Mouse (Mus musculus) mouse embryonic stem cell (cell line): ENCODE data around the gene Slc22a3.

ENCODE experiments used
- in situ Hi-C, 2 experiments: fragments of 300-500 bp; cut with MboI; formaldehyde crosslinking; loops; 1 replicate in 1 of 2; 3 replicates in 1 of 2; pipeline ENCODE4 v1.14.3; 2019 to 2020; ENCODE audit warnings: low sequenced_read_pairs in 2 of 2, low pct_unique_long_range_greater_than_20kb in 1 of 2, mixed read lengths in 1 of 2; ENCODE audit not compliant: unreplicated experiment in 1 of 2

Gene Slc22a3

DNA sequence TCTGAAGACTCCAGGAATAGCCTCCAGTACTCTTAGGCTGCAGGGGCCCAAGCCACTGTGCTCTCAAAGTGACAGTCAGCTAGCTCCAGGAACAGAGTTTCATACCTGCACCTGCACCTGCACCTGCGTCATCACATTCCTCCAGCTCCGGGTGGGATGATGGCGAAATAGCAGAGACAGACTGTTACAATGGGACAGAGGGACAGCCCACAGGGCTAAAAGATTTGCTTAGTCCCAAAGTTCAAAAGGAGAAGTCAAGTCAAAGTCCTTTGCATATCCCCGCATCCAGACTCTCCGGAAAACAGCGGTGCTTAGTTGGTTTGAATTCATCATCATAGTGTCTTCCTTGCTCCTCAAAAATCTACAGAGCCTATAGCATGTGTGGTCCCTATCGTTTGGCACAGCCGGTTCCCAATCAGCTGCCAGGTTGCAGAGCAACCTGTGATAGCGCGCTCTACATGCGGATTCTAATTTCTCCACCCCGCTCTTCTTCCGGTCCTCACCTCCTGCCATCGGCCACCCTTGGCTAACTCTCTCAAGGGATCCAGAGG, at the start of gene Slc22a3:
Slc22a3 (minus strand) TSS at position 51 of the 551 bp plus-strand sequence.
- in situ Hi-C loops = no loop called here

DNA sequence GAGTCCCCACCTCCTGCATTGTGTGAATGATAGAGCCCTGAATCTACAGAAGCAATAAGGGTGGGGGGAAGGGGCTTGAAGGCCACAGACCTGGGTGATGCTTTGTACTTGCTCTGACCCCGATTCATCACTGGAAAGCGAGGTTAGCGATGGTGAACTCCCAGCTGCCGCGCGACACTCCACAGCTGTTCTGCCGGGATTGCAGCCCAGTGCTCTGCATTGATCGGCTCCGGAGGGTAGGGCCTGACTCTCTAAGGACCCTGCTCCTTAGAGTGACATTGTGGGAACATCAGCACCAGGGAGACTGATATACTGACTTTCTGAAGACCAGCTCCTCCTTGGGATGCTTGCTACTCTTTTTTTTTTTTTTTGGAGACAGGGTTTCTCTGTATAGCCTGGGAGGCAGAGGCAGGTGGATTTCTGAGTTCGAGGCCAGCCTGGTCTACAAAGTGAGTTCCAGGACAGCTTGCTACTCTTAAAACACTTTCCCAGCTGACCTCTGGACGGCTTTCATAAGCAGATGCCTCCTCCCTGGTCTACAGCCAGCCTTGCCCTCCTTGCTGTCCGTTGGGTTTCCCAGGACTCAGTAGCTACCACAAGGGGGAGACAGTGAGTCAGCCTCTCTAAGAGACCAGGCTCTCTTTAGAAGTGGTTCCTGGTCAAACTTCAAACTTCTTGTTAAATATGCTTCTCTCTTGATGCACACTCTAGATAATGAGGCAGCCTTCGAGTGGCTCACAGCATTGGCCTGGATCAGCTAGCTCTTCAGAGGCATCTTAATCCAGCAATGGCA, 27.0 kb upstream of the Slc22a3 start:
- in situ Hi-C loops = loop anchor here in 1 of 2 experiments (10.0 kb wide), 1 partner anchor 120 kb away; no protein-coding TSS in a partner anchor

DNA sequence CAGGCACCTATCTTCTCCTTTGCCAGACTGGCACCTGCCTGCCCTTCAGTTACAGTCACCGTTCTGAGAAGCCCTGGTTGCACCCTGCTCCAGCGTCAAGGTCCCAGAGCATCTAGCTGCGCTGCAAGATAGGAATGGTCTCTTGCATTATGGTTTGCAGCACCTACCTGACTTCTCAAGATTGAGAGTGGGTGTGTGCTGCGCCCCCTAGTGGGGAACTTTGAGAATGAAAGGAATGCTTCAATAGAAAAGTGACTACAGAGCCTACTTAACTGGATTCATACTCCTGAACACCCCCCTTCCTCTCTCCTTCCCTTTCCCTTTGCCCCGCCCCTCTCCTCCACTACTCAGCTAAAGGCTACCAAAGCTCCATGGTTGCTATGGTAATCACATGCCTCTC, 24.6 kb upstream of the Slc22a3 start:
- in situ Hi-C loops = loop anchor here in 1 of 2 experiments (10.0 kb wide), 1 partner anchor 123 kb away; no protein-coding TSS in a partner anchor

DNA sequence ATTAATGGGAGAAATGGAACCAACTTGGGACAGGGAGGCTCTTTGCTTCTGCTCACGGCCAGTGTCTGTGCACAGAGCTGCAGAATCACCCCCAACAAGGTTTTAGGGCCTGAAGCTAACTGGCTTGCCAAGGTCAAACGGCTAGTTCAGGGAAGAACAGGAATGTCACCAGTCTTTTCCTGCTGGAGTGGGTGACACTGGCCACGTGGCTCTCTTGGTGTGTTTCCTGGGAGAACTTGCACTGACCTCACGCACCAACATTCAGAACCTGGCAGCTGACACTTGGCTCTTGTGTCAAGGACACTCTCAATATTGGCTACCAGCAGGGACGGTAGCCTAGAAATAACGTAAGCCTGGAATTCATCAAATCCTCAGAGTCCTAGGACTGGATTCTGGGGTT, 22.6 kb upstream of the Slc22a3 start:
- in situ Hi-C loops = loop anchor here in 1 of 2 experiments (10.0 kb wide), 1 partner anchor 125 kb away; no protein-coding TSS in a partner anchor

DNA sequence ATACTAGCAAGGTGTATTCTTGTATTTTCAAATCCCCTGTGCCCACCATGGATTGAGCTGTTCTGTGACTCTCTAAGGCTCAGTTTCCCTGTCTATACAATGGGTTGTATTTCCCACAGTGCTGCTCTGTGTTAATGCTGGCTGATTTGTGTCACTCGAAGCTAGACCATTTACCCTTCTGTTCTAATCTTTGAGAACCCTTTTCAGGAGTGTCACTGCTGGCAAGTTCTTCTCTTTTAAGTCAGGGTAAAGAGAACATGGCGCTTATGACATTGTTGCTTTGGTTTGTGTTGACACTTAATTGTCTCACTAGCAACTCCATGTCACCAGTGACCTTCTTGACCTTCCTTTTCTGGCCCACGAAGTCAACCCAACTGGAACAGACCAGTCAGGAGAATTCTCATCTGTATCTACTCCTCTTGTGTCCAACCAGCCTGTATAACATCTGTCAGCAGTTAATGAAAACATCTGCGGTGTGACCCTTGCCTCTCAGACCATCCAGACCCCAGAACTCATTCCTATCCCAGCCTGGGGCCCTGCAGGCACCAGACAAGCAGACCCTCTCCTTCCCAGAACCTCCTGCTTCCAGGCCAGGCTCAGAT, 22.0 kb upstream of the Slc22a3 start:
- in situ Hi-C loops = no loop called here

DNA sequence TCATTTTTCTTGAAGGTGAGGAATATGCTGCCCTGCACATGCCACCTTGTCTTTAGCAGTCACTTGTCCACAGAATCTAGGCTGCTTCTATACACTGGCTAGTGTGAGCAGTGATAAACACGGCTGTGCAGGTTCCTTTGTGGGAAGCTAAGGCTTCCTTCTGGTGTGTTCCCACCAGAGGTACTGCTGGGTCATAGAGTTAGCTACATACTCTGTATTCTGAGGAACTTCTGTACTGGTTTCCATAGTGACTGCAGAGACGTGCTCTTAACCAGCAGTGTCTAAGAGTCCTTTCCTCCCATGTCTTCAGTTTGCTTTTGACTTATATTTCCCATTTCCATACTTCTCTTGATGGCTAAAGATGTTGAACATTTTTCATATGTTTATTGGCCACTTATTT, 11.6 kb upstream of the Slc22a3 start:
- in situ Hi-C loops = no loop called here

DNA sequence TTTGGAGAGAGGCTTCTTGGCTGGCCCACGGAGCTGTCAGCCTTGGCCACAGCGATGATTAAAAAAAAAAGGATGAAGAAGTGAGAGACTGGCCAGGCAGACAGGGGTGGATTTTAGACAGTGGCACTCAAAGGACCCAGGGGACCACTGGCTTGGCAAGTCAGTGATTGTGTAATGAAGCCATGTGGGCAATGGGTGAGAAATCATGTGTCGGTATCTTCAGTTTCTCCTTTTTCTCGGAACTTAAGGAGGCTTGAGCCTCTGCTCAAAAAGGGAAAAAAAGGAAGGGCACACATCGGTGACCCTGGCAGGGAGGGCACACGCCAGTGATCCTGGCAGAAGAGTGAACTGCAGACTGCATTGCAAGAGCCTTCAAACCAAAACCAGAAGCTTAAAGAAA, 10.7 kb upstream of the Slc22a3 start:
- in situ Hi-C loops = no loop called here

DNA sequence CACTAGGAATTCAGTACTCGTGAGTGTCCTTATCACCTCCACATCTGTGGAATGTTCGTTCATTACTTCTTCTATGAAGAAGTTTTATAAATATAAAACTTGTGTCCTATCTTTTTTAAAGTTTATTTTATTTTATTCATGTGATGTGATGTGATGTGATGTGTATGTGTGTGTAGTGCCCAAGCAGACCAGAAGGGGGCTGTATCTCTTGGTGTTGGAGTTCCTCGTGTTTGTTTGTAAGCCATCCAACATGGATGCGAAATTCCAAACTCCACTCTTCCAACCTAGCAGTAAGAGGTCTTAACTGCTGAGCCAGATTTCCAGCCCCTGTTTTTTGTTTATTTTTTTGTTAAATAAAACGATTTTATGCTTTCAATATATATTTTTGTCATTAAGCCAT, 6.5 kb upstream of the Slc22a3 start:
- in situ Hi-C loops = no loop called here

DNA sequence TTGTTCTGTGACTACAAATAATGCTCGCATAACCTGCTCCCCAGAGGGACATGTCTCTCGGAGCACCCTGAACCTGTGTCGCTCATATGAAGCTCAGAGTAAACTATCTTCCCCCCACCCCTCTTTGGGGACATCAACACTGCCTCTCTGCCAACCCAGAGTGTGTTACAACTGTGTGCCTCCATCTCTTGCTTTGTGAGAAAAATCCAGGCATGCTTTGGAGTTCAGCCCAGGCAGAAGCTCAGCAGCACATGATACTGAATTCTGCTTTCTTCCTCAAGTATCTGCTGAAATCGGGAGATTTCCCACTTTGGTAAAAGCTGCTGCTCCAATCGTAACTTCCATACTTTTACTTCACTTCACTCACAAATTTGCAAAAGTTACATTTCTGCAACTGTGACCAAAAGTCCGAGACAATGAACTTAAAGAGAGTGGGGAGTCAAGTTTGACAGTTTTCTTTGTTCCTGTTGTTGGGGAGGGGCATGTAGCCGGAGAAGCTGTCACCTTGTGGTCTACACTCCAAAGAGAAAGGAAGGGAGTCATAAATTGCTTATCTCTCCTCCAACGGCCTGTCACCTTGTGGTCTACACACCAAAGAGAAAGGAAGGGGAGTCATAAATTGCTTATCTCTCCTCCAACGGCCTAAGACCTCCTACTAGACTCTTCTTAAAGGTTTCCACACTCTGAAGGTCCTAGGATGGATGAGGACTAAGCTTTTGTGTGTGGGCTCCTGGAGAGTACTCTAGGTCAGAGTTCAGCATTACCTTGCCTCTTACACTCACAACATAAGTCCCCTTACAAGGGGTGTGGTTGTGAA, 5.8 kb upstream of the Slc22a3 start:
- in situ Hi-C loops = no loop called here

DNA sequence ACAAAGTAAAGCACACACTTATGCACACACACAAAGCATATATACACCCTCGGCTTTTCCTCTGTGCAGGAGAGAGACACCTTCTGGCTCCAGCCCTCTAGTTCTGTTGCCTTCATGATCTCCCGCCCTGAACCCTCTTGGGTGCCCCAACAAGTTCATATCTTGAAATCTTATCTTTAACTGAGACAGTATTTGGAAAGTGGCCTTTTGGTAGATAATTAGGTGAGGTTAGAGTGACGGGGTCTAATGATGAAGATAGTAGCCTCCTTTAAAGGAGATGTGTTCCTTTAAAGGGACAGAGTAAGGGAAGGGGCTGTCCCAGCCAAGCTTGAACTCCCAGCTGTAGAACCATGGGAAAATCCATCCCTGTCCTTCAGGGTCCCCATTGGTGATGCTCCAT, 3.7 kb upstream of the Slc22a3 start:
- in situ Hi-C loops = no loop called here

DNA sequence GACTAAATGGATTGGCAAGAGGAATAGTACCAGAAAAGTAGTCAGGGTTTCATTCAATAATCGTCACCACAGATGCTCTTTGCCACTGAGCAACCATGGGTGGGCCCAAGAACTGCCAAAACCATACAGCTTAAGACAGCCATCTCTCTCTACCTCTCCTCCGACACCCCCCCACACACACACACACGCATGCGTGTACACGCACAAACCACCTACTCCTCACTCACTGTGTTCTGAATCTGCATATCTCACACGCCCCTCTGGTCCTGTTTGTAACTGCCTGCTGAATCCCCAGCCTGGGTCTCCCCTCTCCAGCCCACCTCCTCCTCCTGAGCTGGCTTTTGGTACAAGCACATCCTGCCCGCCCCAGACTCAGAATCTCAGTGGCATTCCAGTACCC, 872 bp upstream of the Slc22a3 start:
- in situ Hi-C loops = no loop called here

DNA sequence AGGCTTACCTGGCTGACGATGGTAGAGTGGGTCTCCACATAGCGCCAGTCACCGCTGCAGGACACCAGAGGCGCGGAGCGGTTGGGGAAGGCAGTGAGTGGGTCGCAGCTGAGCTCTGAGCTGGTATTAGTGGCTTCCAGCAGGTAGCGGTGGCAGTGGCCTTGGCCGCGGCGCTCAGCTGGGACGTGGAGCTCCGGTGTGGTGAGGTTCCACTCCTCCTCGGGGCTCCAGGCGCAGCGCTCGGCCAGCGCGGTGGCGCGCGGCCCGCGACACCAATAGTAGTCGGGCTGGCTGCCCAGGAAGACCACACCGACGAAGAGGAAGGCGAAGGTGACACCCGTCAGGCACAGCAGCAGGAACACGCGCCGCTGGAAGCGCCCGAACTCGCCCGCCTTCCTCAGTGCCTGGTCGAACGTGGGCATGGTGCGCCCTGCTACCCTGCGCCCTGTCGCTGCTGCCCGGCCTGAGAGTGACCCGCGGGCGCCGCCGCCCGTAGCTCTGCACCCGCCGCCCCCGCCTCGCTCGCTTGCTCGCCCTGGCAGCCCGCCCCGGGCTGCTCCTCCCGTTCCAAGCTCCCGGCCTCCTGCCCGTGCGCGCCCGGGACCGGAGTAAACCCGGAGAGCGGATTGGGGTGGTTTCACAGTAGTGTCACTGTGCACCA, 471 bp downstream of the Slc22a3 start:
- in situ Hi-C loops = no loop called here

DNA sequence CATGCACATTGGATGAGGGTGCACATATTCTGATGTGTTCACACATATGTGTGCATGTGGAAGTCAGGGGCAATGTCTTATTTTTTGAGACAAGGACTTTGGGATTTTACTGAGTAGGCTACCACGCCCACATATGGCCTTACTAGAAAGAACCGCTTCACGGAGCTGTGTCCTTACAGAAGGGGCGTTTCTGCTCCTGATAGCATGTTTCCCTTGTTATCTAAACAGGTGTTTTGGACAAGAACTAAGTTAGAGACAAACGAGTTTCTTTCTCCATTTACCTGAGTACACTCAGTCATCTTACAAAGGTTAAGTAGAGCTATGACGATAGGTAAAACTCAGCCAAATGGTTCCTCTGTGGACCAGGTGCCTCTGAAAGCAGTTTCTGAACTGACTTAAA, 1.8 kb downstream of the Slc22a3 start:
- in situ Hi-C loops = no loop called here

DNA sequence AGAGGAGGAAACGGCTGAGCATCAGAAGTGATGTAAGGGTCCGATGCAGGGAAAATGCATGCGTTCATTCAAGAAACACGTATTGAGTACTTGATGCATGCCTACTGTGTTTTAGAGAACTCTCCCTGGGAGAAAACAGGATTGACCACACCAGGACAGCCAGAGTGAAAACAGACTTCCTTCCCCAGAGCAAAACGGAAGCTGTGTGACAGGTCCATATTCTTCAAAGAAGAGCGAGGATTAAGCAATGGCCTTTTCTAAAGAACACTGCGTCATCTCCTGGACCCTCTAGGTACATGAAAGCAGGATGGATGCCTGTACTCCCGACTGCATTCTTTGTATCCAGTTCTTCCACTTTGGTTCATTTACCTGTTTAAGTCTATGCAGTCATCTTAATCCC, 8.1 kb downstream of the Slc22a3 start:
- in situ Hi-C loops = no loop called here

DNA sequence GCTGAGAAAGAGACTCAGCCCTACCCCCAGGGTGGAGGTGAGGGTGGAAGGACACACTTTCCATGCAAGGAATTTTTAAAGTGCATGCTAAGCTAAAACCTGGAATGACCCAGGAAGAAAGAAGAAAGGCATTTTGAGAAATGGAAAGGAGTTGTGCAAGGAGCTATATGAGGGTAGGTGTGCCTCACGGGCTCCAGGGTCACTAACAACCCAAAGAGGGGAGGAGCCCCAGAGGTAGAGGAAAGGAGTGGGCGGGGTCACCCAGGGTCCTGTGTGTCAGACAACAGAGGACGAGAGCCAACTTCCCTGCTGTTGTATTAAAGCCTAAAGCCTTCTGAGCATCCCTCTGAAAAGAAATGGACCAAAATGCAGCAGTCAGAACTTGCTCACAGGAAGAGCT, 11.9 kb downstream of the Slc22a3 start:
- in situ Hi-C loops = no loop called here

DNA sequence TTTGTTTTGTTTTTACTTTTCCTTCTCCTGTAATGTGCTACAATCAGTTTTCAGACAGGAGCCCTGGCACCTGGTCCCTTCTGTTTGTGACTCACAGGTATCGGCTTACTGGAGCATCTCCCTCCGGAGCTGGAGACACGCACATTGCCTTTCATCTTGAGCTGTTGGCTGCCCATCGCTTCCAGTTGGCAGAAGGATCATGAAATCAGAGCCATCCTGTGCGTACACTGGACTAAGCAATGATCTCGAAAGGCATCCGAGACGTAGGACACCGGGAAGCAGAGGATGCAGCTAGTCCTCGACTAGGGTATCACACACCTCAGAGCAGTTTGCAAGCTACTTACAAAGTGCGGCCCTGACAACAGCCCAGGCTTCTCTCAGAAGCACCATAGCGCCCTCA, 15.9 kb downstream of the Slc22a3 start:
- in situ Hi-C loops = no loop called here

DNA sequence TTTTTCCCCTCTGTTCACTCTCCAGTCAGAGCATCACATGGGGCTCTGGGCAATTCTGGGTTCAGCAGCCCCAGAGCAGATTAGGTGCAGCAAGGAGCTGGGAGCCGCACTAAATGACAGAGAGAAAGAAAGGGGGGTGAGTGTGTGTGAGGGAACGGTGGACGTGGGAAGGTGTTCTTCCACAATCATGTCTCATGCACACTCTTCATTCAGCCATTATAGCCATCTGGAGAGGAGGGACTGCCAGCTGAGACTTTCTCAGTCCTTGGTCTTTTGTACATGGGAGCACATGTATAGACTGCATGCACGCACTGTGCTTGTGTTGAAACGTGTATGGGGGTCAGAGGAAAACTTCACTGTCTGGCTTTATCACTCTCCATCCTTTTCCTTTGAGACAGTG, 17.6 kb downstream of the Slc22a3 start:
- in situ Hi-C loops = no loop called here

DNA sequence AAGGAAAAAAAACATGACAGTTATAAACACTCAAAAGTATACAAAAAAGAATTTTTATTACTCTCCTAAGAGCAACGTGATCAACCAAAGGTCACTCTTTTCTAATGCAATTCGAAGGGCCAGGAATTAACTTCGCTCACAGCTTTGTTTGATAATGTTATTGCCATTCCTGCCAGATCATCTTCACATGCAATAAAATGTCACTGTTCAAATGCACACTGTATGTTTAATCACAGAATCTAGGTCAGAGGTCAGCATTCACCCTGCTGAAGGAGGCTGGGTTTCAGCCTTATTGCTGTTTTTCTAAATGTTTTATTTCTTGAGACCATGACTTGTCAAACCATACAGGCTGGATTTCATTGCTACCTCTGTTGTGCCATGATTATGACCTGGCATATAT, 21.8 kb downstream of the Slc22a3 start:
- in situ Hi-C loops = no loop called here

DNA sequence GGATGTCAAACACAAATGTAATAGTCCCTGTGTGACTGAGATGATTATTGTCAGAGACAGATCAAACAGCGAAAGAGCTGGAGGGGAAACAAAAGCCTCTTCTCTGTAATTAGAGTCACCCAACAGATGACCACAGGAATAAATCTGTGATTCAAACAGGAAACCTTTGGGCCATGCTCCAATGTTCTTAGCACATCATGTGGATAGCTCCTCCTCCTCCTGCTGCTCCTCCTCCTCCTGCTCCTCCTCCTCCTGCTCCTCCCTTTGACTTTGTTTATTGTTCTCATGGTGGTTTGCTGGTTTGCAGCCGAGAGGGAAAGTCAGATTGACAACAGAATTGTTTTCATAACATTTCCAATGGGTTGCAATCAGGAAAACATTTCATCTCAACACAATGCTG, 28.1 kb downstream of the Slc22a3 start:
- in situ Hi-C loops = no loop called here
